Mouse (Mus musculus) G1E-ER4 (cell line): ENCODE results near the gene Srm. TPM values are rescaled to one million over a fixed set of nuclear protein-coding genes. Genes with fewer than 3 reads are reported as not detected.

Source experiments
- GATA1 ChIP-seq: IDR thresholded peaks from one replicate; pipeline ENCODE4 v1.8.0; 2012; ENCODE audit warnings: low read length, inconsistent platforms
- polyA plus RNA-seq: library from polyadenylated mRNA; stranded (reverse); fragments of >175 nt; gene quantifications from 2 replicates; pipeline ENCODE4 v1.2.3, GENCODE M21; 2012

Srm gene
- polyA plus RNA-seq, 1 experiment: 529 TPM

- TF ChIP-seq GATA1: no peak
Measured at GRCm38 (mm10) chr4:148643291-148644156, 52.2 kb downstream of the Srm start, which contains the start of gene Gm572. Gm572 (plus strand) TSS chr4:148643317.

GRCm38 (mm10) chr4:148644157-148644511 lies 52.8 kb downstream of the Srm start:
- TF ChIP-seq GATA1: no peak

Other genes starting within 250 kb of the Srm start
- 20.7 and 32.9 TPM in 2 replicates for gene Ubiad1, start 146.7 kb upstream of the Srm start, polyA plus RNA-seq
- 11.7 and 15.5 TPM in 2 replicates for gene Mtor, start 142.9 kb upstream of the Srm start, polyA plus RNA-seq
- not detected in 2 replicates for gene Angptl7, start 91.0 kb upstream of the Srm start, polyA plus RNA-seq
- 58.9 and 73.5 TPM in 2 replicates for gene Exosc10, start 33.1 kb upstream of the Srm start, polyA plus RNA-seq
- 0.19 and 0.26 TPM in 2 replicates for gene Masp2, start 11.1 kb downstream of the Srm start, polyA plus RNA-seq
- gene Tardbp, start 35.5 kb downstream of the Srm start, polyA plus RNA-seq: 37.2 and 54.9 TPM in 2 replicates
- gene Gm572, start 51.8 kb downstream of the Srm start, polyA plus RNA-seq: not detected in 2 replicates
- not detected in 2 replicates for gene Casz1, start 212.9 kb downstream of the Srm start, polyA plus RNA-seq